Mouse (Mus musculus) adrenal gland (tissue): ENCODE results near the gene Cphx3.
"Not testable (repeated sequence)": the region's sequence is repeated elsewhere in the genome, so short reads cannot be mapped to it uniquely, and the experiment has no call there.

Experiments
- intact Hi-C: fragments of 180-260 bp; cut with DNase I; formaldehyde crosslinking; loops from one replicate; pipeline ENCODE4 v1.15.1; 2025
- long read RNA-seq, 2 experiments: library from polyadenylated mRNA; unstranded; transcript quantifications; one replicate each; pipeline ENCODE4 v2.0.0; 2020; ENCODE audit warnings: borderline replicate concordance in 1 of 2; ENCODE audit not compliant: insufficient replicate concordance in 1 of 2

Gene Cphx3
- long read RNA-seq, experiment 1: 0 reads
- long read RNA-seq, experiment 2: 0 reads

DNA sequence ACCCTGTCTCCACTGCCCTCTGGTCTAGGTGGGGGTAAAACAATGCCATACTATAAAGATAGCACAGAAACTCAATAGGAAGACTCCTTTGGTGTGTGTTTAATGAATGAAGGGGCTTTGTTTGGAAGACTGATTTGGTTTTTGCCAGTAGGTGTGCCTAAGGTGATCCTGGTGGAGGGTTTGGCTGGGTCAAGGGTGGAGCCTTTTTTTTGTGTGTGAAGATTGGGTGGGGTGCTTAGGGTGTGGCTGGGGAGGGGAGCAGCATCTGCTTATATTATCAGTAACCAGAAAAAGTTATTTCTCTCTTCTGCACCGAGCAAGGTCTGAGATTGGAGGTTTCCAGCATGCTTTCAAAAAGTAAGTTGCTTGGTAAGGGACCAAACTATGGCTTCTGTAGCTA is at the start of gene Cphx3:
Gene Cphx3 (plus strand): TSS at position 301 of the 400 bp plus-strand sequence.
- intact Hi-C loops: not testable (repeated sequence)

DNA sequence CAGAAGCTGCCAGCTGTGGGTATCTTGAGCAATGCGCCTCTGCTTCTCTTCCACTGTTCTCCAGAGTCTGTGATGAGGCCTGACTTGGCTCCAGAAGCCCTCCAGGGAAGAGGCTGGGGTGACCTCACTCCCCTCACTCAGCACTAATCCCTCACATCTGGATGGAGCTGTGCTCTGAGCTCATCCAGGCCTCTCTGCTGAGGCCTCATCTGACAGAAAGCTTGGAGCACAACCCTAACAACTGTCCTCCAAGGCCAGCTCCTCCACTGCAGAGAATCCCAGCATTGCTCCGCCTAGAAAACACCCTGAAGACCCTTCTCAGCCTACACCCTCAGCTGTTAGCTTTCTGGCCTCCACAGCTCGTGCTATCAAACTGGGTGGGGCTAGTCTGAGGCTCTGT is 47.7 kb upstream of the Cphx3 start:
- intact Hi-C loops: not testable (repeated sequence)

DNA sequence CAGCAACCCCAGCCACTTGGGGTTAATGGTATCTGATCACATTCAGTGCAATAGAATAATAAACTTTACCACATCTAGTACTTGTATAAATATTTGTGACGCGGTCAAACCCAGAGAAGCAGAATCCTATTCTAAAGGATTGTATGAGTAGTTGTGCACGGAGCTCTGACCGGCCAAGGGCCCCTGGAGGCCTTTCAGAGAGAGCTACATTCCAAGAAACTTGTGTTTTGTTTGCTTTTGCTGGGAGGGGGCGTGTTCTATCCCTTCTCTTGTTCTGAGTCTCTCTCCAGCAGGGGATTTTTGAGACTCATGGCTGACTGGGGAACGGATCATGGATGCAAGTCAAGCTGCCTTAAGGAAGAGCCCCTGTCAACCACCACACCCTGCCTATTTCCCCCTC is 46.7 kb upstream of the Cphx3 start:
- intact Hi-C loops: not testable (repeated sequence)

DNA sequence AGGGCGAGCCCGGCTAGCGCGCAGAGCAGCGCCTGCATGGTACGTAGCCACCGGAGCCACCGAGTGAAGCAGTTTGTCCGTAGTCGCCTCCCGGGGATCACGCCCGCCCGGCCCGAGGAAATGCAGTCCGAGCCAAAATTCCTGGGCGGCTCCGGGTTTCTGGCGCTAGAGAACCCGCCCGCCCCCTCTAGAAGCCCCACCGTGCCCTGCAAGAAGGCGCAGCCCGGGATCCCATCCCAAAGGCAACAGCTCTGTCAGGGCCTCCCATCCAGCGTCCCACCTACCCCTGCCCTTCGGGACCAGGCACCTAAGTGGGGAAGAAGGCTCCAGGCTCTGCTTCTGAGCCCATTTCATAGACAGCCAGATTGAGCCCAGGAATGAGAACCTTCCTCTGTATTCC is 39.5 kb upstream of the Cphx3 start, which contains the start of gene Gm9780:
Gene Gm9780 (minus strand): TSS at position 101 of the 400 bp plus-strand sequence.
- intact Hi-C loops: not testable (repeated sequence)

DNA sequence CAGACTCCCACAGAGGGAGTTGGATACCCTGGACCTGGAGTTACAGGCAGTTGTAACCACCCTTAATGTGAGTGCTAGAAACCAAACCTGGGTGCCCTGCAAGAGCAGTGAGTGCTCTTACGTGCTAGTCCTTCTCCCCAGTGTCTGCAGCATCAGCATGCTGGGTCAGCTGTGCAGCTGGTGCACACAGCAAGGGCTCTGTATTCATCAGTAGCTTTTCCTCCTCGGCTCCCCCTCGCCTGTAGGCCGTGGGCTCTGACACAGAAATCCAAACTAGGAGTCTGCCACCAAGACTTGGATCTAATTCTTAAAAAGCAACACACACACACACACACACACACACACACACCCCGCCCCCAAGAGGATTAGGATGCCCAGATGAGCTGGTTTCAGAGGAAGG is 37.1 kb upstream of the Cphx3 start:
- intact Hi-C loops: not testable (repeated sequence)

DNA sequence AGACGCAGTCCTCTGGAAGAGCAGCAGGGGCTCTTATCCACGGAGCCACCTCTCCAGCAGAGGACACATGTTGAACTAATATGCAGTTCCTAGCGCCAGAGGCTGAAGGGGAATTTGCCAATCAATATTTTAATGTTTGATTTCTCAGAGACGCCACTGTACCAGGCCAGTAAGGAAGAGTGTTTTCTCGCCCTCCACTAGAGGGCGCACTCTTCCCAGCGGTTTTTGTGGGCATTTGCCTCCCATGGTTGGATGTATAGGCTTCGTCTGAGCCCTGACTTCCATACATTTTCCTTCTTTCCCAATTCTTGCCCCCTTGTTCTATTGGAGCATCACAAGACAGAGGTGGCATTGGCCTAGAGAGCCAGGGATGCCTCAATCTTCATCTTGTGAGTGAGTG is 35.1 kb upstream of the Cphx3 start:
- intact Hi-C loops: not testable (repeated sequence)

DNA sequence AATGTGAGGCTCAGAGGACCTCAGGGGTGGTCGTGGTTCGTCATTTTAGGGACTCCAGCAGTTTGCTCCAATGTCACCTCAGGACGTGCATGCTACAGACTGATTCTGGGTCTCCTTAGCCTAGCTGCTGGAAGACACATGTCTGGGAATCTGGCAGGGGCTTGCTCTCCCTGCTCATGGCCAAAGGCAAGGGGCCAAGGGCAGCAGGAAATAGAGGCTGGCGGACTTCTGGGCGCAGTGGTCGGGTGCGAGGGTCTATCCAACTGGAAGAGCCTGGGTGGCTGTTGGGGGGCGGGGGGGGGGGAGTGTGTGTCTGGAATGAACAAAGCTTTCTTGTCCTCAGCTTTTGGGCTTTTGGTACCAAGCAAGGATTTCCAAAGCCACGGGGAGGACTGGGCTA is 33.3 kb upstream of the Cphx3 start:
- intact Hi-C loops: not testable (repeated sequence)

DNA sequence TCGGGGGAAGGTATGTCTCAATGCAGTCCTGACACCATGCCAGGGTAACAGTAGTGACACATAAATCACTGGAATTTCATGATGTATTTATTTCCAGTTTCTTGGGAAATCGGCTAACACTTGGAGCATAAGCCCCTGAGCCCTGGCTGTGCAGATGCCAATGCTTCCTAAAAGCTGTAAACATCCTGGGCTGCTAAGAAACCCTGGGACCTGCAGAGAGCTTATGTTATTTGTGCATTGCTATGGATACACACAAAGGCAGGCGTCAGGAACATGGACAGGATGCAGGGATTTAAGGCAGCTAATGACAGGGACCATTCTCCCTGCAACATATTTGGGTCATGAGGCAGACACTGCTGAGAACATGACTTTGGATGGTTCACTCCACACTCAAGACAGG is 23.9 kb upstream of the Cphx3 start:
- intact Hi-C loops: not testable (repeated sequence)

DNA sequence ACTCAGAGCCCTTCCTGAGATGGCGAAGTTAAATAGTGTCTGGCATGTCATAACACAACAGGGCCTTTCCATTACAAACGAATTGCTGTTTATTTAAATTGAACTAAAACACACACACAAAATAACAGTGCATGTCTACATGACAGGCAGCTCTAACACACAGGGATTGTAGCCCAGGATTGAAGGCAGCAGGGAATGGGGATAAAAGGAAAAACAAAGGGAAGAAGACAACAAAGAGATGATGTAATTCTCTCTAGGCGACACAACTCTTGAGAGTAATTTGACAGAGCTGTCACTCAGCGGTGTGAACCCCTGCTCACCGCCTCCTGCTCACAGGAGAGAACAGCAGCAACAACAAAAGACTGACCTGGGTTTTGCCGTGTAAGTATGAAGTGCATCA is 22.7 kb upstream of the Cphx3 start:
- intact Hi-C loops: not testable (repeated sequence)

DNA sequence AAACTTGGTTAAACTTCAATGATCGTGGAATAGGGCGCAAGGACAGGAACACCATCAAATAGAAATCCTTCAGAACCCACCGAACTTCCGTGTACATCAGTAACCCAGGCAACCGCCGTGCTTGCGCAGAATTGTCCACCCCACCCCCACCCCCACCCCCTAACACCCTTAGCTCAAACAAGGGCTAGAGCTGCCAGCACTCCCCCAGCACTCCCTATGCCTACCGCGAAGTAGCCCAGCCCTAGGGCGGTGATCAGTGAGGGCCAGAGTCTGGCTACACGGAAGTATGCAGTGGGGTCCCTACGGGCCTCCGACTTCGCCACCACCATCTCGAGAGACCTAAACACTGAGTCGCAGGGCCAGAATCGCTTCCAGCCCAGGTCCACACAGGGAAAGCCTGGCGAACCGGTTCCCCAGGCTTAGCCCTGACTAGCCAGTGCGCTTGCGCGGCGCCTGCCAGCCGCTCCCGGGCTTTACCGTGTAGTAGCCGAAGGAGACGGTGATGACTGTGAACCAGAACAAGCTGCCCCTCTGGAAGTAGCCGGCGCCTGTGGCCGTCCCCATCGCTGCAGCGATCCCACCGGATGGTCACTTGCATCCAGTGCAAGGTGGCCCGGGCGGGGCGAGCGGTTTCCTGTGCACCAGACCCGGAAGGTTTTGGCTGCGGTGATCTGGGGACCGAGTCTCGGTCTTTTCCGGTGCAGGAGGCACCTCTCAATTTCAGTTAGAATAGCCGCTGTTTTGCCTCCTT is 15.3 kb upstream of the Cphx3 start:
- intact Hi-C loops: not testable (repeated sequence)

DNA sequence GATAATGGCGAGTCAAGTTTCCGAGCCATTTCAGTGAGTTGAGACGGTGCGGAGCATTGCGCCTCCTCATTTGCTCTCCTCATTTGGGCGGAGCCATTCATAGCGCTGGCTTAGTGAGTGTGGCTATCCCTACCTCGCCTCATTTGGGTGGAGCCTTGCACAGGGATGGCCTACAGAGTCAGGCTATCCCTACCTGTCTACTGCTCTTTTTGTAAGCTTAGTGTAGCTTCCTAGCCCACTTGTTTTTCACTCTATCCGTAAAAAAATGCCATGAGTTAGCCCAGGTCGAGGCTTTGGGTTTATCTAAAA is 14.8 kb upstream of the Cphx3 start, which contains the start of gene Tmem254c:
Gene Tmem254c (minus strand): TSS at position 31 of the 309 bp plus-strand sequence.
- intact Hi-C loops: not testable (repeated sequence)

DNA sequence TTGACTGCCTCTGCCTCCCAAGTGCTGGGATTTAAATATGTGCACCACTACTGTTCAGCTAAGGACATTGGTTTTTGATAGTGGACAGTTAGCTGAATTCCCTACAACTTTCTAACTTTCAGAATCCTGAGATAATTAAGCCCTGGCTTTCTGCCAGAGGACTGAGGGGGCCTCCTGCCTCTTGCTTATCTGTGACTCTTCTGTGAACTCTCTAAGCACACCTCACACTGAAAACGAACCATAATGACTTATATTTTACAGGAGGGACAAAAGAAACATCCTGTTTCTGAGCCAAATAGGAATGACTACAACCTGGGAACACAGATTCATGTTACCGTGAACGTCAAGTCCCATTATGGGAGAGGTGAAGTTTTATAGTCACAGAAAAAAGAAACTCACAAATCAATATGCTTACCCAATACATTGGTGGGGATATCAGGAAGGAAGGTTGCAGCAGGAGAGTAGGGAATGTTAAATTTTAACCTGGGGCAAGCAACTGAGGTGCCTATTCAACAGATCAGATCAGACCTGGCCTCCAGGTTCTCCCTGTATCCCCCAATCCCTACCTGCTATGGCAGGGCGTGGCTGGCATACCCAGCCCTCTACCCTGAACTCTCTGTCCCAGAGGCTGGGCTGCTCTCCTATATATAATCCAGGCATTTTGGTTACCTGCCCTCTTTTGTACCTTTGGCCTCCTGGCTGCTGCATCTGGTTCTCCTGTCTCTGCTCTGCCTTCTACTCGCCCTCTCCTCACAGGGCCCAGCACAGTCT is 5.3 kb upstream of the Cphx3 start:
- intact Hi-C loops: not testable (repeated sequence)

DNA sequence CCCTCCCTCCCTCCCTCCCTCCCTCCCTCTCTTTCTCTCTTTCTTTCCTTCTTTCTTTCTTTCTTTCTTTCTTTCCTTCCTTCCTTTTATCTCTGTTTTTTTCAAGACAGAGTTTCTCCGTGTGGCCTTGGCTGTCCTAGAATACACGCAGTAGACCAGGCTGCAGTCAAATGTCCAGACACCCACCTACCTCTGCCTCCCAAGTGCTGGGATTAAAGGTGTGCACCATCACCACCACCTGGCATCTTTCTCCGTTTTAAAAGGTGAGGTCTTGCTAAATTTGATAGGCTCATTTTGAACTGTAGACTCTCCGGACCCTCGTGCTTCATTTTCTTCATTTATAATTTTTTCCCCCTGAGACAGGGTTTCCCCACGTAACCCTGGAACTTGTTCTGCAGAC is 881 bp upstream of the Cphx3 start, which contains the start of gene Cphx2:
Gene Cphx2 (plus strand): TSS at position 301 of the 400 bp plus-strand sequence.
- intact Hi-C loops: not testable (repeated sequence)

DNA sequence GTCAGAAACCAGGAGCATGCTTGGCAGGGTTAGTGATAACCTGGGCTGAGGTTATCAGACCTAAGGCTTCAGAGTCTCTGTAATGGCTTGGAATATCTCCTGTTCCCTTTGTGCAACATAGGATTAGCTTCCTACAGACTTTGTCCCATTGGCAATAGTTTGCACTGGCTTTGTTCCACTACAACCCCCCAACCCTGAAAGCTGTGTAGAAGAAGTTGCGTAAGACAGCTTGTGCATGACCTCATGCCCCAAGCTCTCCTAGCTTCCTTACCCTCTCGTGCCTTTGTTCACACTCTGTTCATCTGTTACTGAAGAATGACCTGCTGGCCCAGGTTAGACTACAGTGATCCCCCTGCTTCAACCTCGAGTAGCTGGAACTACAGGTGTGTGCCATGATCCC is 15.5 kb downstream of the Cphx3 start:
- intact Hi-C loops: not testable (repeated sequence)

DNA sequence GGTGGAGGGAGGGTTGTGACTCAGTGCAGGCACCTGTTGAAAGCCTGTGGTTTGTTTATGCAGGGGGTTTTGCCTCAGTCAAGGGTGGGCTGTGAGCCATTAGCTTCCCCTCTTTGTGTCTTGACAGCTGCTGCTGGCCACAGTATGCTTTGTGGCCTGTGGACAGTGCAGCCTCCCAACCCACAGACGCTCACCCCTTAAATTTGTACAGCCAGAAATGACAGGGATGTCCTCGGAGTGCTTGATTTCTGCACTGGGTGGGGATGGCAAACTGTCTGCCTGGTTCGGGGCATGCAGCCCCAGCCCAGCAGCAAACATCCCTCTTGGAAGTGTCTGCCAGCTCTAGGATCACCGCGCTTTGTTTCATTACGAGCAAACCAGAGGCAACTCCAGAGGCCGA is 36.1 kb downstream of the Cphx3 start, which contains the start of gene Duxbl2:
Gene Duxbl2 (plus strand): TSS at position 200 of the 400 bp plus-strand sequence.
- intact Hi-C loops: not testable (repeated sequence)

DNA sequence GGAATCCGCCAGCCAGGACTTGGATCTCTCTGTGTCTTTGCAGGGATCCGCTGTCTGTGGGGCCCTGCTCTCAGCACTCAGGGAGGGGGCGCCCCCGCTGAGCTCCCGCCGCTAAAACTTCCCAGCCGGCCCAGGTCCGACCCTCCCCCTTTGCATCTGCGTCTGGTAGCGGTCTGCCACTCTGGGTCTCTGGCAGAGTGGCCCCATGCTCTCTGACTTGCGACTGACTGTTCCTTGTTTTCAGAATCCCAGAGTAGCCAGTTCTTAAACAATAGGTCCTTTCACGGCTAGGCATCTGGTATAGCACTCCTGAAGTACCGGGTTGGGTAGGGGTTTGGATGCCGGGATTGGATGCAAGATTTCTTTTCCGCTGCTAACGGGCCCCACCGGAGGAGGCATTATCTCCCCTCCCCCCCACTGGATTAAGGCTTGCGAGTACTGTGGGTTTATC is 36.5 kb downstream of the Cphx3 start:
- intact Hi-C loops: not testable (repeated sequence)

DNA sequence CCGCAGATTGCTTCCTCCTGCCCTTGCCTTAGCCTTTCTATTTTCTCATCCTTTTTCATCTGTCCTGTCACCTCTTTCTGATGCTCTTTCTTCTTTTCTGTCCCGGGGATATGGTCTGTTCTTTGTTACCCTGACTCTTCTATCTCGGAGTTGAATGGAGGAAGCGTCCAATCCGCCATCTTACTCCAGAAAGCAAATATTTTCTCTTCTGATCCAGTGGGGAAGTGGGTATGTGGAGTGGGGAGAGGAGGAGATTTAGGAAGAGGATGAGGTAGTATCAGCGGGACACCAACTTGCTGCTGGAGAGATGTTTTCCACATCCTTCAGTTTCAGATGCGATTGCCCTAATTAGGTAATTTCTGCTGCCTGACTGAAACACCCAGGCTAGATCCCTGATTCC is 37.0 kb downstream of the Cphx3 start:
- intact Hi-C loops: not testable (repeated sequence)

DNA sequence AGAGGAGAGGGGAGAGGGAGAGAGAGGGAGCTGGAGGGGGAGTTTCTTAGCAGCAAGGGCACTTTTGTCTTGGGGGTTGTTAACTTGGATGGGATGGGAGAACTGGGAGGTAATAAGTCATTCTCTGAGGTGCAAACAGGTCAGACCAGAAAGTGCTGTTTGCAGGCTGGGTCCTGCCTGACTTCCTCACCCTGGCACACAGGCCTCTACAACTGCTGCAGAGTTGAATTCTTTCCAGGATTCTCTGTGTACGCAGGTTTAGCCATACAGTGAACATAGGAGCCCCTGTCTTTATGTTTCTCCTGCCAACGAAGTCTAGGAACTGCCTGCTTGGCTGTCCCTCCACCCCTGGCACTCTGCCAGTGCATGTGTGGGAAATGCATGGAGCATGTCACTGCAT is 65.0 kb downstream of the Cphx3 start:
- intact Hi-C loops: not testable (repeated sequence)

DNA sequence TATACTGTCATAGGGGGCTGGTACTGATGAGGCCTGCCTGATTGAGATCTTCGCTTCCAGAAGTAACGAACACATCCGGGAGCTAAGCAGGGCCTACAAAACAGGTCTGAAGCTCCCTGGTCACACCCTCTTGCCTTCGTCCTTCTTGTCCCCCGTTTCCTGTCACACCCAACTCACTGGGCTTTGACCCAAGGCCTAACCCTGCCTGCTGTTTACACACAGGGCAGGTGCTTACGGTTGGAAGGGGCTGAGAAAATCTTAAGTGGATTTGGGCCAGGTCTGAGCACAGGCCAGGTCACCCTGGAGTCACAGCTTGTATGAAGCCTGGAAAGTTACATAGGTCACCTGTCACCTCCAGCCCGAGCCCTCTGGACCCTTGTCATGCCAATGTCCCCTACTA is 73.9 kb downstream of the Cphx3 start:
- intact Hi-C loops: not testable (repeated sequence)

DNA sequence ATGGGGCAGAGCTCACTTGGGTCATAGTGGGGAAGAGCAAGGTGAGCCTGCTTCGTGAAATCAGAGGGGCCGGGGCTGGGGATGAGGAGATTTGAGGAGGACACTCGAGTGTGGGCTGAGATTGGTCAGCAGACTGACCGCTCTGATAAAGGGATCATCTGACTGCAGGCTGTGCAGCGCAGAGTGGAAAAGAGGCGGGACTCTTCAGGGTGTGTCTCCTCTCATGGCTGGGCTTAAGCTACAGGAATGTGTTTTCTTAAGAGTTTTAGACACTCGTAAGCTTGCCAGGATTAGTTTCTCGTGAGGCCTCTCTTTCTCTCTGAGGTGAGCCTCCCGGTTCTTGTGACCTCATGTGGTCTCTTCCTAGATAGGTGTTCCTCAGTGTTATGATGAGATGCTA is 79.1 kb downstream of the Cphx3 start:
- intact Hi-C loops: not testable (repeated sequence)

DNA sequence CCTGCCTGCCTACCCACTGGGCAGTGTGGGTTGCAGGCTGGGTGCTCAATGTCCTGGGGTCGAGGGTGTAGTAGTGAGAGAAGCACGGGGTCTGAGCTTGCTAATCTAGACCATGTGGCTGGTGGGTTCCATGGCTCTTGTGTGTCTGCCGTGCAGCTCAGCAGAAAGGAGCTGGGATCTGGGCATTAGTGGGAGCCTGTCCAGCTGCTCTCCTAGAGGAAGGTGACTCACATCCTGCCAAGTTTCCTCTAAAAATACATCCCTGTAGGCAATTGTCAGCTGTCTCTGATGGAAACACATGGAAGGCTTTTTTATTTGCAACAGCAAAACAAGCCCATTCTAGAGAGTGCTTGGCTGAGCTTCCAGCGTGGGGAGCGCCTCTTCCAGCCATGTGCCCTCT is 80.3 kb downstream of the Cphx3 start:
- intact Hi-C loops: not testable (repeated sequence)

DNA sequence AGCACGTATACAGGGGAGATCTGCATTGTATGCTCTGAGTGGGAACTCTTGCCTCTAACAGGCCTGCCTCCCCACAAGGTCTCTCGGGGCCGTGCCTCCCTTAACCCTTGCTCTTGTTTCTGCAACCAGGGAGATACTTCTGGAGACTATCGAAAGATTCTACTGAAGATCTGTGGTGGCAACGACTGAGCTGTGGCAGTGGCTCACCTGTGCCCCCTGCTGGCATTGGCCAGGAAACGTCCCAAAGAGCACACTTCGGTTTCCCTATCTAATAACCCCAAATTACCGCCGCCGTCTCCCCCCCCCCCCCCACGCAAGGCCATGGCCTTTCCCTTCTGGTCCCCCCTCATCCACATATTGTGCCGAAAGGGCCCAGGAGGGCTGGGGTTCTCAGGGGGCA is 83.2 kb downstream of the Cphx3 start:
- intact Hi-C loops: not testable (repeated sequence)
